Mouse (Mus musculus) R1 (cell line): Measurements from ENCODE around the gene Simc1.
"Not testable (repeated sequence)": the region's sequence is repeated elsewhere in the genome, so short reads cannot be mapped to it uniquely, and the experiment has no call there.

Experiments
- DNase-seq: peaks from one replicate; pipeline ENCODE4 v3.0.0-alpha.2; 2018; ENCODE audit warnings: low read depth, low spot score

The Simc1 gene

DNA sequence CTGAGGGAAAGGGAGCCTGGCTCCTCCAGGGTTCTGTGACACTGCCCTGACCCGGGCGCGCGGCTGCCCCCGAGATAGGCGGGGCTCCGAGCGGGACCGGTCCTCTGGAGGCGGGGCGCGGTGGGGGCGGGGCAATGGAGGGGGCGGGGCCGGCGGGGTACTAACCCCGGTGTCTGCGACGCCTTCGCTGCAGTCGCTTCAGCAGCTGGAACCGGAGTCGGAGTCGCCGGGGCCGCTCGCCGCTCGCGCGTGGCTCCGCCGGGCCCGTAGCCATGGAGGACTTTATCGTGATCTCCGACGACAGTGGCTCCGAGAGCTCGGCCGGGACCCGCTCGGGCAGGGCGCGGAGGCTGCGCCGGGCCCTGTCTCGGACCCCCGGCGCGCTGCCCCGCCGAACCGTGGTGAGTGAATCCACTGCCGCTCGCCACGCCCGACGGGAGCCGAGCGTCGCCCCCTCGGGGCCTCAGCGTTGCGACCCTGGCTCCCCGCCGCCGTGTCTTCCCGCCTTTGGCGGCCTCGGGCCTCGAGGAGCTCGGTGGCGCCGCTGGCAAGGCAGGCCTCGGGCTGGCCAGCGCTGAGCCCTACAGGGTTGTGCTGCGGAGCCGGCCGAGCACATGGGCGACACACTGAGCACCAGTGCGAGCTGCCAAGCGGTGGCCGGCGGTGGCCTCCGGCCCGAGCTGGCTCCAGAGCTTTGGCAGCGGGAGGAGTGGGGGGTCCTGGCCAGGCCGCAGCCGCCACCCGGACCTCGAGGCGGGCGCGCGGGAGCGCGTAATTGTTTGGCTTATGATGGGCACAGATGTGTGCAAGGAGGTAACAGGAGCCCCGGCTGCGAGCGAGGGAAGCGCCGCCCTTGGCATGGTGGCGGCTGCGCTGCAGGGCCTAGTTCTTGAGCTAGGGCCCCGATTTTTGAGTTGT lies at the start of gene Simc1:
Gene Simc1 (plus strand): TSS at position 176 of the 918 bp plus-strand sequence.
- peak; percentile 66 for DNase-seq

GRCm38 (mm10) chr13:54457062-54457461 lies 46.5 kb upstream of the Simc1 start:
- DNase-seq = peak; percentile 70

DNA sequence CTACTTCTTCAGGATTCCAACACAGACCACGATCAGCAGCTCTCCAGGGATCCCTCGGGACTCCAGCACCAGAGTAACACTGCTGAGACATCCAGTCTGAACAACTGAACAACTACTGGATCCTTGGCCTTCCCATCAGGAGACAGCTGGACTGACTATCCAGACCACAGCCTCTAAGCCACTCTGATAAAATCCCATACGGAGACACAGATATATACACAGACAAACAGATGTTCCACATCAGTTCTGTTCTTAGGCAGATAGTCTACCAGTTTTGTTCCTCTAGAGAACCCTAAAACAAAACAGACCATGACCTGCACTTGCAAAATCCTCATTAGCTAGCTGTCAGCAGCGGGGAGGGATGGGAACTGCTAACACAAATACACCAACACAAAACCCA lies 44.3 kb upstream of the Simc1 start:
- no peak for DNase-seq

GRCm38 (mm10) chr13:54468098-54469011 lies 35.2 kb upstream of the Simc1 start, which contains the start of gene Thoc3:
TSS of gene Thoc3 (minus strand) at chr13:54468849.
- peak; percentile 94 for DNase-seq

GRCm38 (mm10) chr13:54469012-54469354 lies 34.6 kb upstream of the Simc1 start:
- DNase-seq = no peak

GRCm38 (mm10) chr13:54471967-54472366 lies 31.6 kb upstream of the Simc1 start:
- peak; percentile 67 for DNase-seq

GRCm38 (mm10) chr13:54474996-54475395 lies 28.6 kb upstream of the Simc1 start:
- no peak for DNase-seq

- DNase-seq = no peak
These were observed 27.9 kb upstream of the Simc1 start for GRCm38 (mm10) chr13:54475702-54476101.

DNA sequence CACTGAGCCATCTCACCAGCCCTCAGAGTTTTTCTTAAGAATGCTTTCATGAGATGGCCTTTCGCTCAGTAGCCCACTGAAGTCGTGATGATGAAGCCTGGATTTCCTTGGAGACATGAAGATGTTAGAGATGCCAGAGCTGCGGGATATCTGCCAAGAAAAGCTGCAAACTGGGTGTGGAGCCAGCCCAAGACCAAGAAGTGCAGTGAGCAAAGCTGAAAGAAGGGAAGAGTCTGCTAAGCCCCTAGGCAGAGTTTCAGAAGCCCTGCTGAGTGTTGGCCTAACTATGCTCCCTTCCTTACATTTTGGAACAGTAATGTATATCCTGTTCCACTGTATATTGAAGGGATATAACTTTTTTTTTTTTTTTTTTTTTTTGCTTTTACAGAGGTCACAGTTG lies 24.3 kb upstream of the Simc1 start:
- no peak for DNase-seq

DNA sequence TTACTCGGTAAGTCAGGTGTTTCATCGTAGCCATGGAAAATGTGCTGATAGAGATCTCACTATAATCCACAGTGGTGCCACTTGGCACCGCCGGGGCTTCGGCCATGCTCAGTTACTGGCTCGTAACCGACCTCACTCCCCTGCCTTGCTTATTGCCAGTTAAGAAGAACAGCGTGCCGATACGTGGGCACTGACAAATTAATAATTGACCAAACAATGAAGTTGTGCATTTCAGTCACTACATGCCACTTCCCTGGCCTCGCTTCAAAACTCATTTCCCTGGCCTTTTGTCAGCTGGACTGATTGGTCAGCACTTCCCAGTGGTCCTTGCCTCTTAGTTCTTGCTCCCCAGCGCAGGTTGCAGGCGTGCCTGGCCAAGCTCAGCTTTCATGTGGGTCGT lies 22.1 kb upstream of the Simc1 start:
- no peak for DNase-seq

GRCm38 (mm10) chr13:54490411-54490810 lies 13.2 kb upstream of the Simc1 start:
- DNase-seq = no peak

GRCm38 (mm10) chr13:54491381-54491780 lies 12.2 kb upstream of the Simc1 start:
- no peak for DNase-seq

DNA sequence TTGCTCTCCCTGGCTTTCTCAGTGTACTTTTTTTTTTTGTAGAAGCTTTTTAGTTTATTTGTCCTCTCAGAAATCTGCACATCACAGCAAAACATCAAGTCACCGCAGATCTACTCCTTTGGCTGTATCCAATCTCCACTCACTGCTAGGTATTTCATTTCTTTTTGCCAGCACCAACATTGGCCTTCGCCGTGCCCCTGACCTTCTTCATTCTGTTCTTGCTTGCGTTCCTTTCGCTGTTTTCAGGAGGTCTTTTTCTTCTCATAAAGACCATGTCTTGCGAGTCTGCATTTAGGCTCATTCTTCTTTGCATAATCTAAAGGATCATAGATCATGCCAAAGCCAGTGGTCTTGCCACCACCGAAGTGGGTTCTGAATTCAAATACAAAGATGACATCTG lies 4.0 kb upstream of the Simc1 start:
- not testable (repeated sequence) for DNase-seq

GRCm38 (mm10) chr13:54501352-54501751 lies 2.2 kb upstream of the Simc1 start:
- no peak for DNase-seq

DNA sequence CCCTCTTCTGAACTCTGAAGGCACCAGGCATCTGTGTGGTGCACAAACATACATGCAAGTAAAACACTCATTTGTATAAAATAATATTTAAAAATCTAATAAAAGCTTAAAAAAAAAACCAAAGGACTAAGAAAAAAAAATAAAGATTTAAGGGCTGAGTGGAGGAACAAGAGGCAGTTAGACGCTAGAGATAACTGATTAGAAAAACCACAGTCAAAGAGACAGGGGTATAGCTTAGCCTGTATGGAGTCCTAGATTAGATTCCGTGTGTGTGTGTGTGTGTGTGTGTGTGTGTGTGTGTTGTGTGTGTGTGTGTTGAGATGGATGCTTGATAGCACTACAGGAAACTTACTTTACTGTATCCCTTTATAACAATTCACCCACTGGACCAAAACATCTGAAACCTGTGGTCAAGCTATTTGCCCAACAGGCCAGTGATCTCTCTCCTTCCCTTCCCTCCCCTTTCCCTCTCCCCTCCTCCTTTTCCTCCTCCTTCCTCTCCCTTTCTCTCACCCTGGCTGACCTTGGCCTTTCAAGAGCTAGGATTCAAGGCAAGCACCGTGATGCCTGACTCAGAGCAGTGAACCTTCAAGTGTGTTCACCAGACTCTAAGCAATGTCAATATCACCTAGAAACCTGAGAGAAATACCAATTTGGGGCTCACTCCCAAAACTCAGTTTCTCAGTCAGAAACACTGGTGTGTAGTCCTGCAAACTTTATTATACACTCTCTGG lies 1.5 kb upstream of the Simc1 start:
- DNase-seq = no peak

DNA sequence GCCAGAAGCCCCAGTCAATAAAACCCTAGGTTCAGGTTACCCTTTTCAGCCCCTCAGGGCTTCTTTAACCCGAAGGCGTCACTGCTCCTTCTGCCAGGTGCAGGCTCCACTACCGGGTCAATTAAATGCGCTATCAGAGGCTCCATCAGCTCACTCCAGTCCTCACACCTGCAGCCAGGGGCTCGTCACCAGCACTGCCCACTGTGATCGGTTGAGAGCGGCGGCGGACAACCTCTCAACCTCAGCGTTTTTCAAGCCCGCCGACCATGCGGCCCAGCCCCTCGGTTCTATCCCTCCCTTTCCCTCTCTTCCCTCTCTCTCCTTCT lies 338 bp upstream of the Simc1 start:
- no peak for DNase-seq

DNA sequence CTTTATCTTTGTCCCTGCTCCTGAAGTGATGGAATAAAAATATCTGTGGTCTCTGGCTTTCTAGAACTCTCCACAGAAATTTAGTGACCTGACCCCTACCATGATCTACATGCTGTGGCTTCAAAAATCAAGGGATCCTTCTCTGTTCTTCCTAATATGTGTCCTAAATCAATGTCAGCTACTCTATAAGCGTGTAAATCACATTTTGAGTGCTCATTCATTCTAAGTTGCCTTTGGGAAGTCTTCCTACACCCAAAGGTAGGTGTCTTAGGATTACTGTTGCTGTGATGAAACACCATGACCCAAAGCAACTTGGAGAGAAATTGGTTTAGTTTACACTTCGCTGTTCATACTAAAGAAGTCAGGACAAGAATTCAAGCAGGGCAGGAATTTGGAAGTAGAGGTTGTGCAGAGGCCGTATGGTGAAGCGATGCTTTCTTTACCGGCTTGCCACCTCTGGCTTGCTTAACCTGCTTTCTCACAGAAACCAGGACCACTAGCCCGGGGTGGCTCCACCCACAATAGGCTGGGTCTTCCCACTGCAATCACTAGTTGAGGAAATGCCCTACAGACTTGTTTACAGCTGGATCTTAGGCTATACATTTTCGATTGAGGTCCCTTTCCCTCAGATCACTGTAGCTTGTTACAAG lies 1.2 kb downstream of the Simc1 start:
- DNase-seq = peak; percentile 60

DNA sequence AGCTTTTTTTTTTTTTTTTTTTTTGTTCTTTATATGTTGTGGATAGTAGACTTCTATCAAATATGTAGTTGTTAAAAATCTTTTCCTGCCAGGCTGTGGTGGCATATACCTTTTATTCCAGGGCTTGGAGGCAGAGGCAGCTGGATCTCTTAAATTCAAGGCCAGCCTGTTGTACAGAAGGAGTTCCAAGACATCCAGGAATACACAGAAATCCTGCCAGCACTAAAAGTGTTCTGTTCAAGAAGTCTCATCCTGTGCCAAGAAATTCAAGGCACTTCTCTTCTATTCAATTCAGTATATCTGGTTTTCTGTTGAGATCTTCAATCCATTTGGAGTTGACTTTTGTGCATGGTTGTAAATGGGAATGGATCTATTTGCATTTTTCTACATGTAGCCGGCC lies 2.3 kb downstream of the Simc1 start:
- DNase-seq = no peak

GRCm38 (mm10) chr13:54520221-54520620 lies 16.6 kb downstream of the Simc1 start:
- peak; percentile 65 for DNase-seq

DNA sequence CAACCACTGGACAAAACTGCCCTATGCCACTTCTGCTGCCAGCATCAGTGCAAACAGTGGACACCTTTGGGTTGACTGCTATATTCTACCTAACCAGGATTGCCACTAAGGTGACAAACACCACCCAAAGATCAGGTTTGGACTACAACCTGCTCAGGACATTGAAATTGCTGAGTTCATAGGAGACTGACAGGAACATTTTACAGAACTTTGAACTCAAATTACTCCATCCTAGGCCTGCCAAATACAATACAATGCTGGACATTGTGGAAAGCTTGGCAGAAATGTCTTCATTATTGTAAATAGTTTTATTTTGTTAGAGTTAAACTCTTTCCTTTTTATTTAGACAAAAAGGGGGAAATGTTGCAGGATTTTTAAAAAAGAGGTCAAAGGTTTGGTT lies 17.6 kb downstream of the Simc1 start:
- DNase-seq = no peak

DNA sequence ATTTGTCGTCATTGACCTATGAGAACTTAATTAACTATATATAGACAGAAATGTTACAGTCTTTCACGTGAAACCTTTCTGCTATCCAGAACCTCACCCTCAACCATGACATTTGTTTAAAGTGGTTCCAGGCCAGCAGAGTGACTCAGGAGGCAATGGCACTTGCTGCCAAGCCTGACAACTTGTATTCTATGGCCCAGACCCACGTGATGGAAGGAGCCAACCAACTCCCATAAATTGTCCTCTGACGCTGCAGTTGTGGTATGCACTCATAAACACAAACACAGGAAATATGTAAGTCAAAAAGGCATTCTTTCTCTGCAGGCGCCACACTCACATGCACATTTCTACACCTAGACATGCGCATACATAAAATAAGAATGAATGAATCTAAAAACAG lies 23.6 kb downstream of the Simc1 start:
- no peak for DNase-seq
